Mouse (Mus musculus) limb, embryonic 12.5 days (tissue): ENCODE data around the gene Agap3. TPM values are rescaled to one million over a fixed set of nuclear protein-coding genes. Genes with fewer than 3 reads are reported as not detected.

Experiments
- ATAC-seq: fragments of 200-750 bp; cut with Nextera tagmentation; 2 replicates; pipeline ENCODE4 v1.8.0; 2017; ENCODE audit warnings: low read depth, moderate TSS enrichment; ENCODE audit not compliant: insufficient number of reproducible peaks, insufficient read depth, low FRiP score, low TSS enrichment
- H3K27ac ChIP-seq: fragments of 300-500 bp; sonication (generic); 2 replicates; pipeline ENCODE4 v1.5.1; 2016; ENCODE audit warnings: mild to moderate bottlenecking, moderate library complexity
- H3K27me3 ChIP-seq: fragments of 300-500 bp; sonication (generic); 2 replicates; pipeline ENCODE4 v1.6.1; 2016; ENCODE audit warnings: mild to moderate bottlenecking, moderate library complexity
- H3K36me3 ChIP-seq: fragments of 300-500 bp; sonication (generic); 2 replicates; pipeline ENCODE4 v1.6.1; 2016; ENCODE audit warnings: mild to moderate bottlenecking, moderate library complexity
- H3K4me1 ChIP-seq: fragments of 300-500 bp; sonication (generic); replicated peaks from 2 replicates; pipeline ENCODE4 v1.6.1; 2016
- H3K4me2 ChIP-seq: fragments of 300-500 bp; sonication (generic); 2 replicates; pipeline ENCODE4 v1.6.1; 2016; ENCODE audit warnings: mild to moderate bottlenecking, moderate library complexity
- H3K4me3 ChIP-seq: fragments of 300-500 bp; sonication (generic); replicated peaks from 2 replicates; pipeline ENCODE4 v1.5.1; 2016; ENCODE audit warnings: mild to moderate bottlenecking
- H3K9ac ChIP-seq: fragments of 300-500 bp; sonication (generic); replicated peaks from 2 replicates; pipeline ENCODE4 v1.6.1; 2016; ENCODE audit warnings: mild to moderate bottlenecking, moderate library complexity
- H3K9me3 ChIP-seq: fragments of 300-500 bp; sonication (generic); 2 replicates; pipeline ENCODE4 v1.6.1; 2016; ENCODE audit warnings: mild to moderate bottlenecking, moderate library complexity
- WGBS: fragments of 180-500 bp; shearing (Covaris S2); methylation state at CpG from one replicate; pipeline ENCODE4 v1.1.7; 2016; 5-methylcytosine and 5-hydroxymethylcytosine counted together
- polyA plus RNA-seq: library from polyadenylated mRNA; unstranded; fragments of >200 nt; fragmentation: Nextera tagmentation; extraction: Ambion mirVana; gene quantifications from 2 replicates; pipeline ENCODE4 v1.2.1, GENCODE M21; 2016

Agap3 gene
- polyA plus RNA-seq, 1 experiment from 2014 or later, result 67.8 TPM

DNA sequence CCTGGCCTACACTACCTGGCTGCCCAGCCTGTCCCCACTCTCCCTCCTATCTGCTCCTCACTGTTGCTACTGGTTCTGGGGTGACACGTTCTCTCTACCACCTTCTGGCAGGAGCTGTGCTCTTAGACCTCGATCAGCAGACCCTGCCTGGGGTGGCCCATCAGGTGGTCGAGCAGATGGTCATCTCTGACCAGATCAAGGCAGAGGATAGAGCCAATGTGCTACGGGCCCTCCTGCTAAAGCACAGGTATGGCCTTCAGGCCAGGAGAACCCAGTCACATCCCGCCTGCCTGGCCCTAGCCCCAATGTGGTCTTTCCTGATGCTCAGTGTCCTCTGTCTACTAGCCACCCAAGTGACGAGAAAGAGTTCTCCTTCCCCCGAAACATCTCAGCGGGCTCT, 18.0 kb upstream of the Agap3 start:
- Histone ChIP-seq H3K27me3 (no peaks in the 10 kb centered on the region), H3K4me2 (no peak overlapping the region), H3K9me3 (no peaks in the 10 kb centered on the region), H3K27ac (no peak overlapping the region), H3K4me1 (peaks cover 1% of the 10 kb centered on the region; the same call in 1 of the 2 replicates), H3K9ac (no peak overlapping the region), H3K4me3 (no peak overlapping the region), H3K36me3 (peaks cover 95% of the 10 kb centered on the region)
- no peak for ATAC-seq
- whole genome bisulfite sequencing, result 86% methylated on average over 8 of the region's 8 CpGs

DNA sequence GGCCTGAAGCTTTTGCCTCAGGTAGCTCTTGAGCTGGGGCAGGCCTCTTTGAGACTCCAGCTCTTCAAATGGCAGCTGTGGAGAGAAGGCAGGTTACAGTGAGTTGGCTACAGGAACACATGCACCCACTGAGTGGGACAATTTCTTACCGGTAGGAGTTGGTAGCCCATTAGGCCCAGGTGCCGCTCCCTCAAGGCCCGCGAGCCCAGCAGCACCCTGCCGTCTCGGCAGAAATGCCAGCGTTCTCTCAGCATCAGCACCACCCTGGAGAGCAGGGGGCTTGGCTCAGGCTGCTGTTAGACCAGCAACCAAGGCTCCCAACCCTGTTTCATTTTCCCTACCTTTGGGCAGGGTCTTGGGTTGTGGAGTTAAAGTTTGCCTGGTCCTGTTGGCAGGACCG, 10.8 kb upstream of the Agap3 start:
- WGBS, result 92% methylated on average over 8 of the region's 8 CpGs

DNA sequence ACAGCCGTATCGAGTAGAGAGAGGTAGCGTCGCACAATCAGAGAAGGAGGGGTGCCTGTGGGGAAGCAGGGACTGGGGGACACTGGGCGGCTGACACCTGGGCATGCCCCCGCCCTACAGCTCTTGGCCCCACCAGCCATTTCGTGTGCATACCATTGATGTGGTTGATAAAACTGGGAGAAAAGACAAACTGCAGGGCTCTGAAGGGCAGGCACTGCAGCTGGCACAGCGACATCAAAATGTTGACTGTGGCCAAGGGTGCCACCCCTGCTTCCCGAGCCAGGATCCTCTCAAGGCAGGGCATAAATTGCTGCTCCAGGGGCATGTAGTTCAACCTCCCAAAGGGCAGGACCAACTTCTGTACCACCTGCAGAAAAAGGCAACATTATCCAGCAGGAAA, 9.9 kb upstream of the Agap3 start:
- peaks cover 73% of the 10 kb centered on the region for H3K36me3 ChIP-seq

More for the DNA sequence above, 10.8 kb upstream of the Agap3 start:
- peaks cover 16% of the 10 kb centered on the region for H3K4me1 ChIP-seq
- no peak overlapping the region for H3K4me2 ChIP-seq
- ATAC-seq, result no peak
- no peak overlapping the region for H3K4me3 ChIP-seq
- H3K9ac ChIP-seq, result no peak overlapping the region
- H3K27ac ChIP-seq, result no peak overlapping the region
- no peaks in the 10 kb centered on the region for H3K27me3 ChIP-seq
- no peaks in the 10 kb centered on the region for H3K9me3 ChIP-seq
- peaks cover 81% of the 10 kb centered on the region for H3K36me3 ChIP-seq

DNA sequence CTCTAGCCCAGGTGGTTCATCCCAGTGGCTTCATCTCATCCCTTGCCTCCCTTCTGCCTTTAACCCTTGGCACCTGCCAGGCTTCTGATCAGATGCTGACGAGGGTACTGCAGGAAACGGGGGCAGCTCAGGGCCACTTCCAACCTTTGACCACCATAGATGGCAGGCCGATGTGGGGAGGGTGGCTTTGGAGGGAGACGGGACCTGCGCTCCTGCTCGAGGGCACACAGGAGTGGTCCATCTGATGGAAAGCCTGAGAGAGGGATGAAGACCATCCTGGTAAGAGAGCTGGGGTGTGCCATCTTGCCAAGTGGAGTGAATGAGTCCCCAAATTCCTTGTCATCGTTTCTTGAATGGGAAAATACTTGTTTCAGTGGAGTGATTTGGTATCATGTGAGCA, 8.8 kb upstream of the Agap3 start:
- Histone ChIP-seq H3K27ac (no peak overlapping the region), H3K9me3 (no peaks in the 10 kb centered on the region), H3K4me2 (no peak overlapping the region), H3K27me3 (no peaks in the 10 kb centered on the region), H3K4me1 (peaks cover 20% of the 10 kb centered on the region), H3K9ac (no peak overlapping the region), H3K4me3 (peak overlapping the region; percentile 93; the same call in 1 of the 2 replicates), H3K36me3 (peaks cover 63% of the 10 kb centered on the region)
- 93% methylated on average over 7 of the region's 7 CpGs for whole genome bisulfite sequencing
- ATAC-seq, result no peak

More for the DNA sequence above, 9.9 kb upstream of the Agap3 start:
- Histone ChIP-seq H3K4me1 (peaks cover 16% of the 10 kb centered on the region), H3K27ac (no peak overlapping the region), H3K4me3 (no peak overlapping the region), H3K27me3 (no peaks in the 10 kb centered on the region), H3K9me3 (no peaks in the 10 kb centered on the region), H3K4me2 (no peak overlapping the region), H3K9ac (no peak overlapping the region)
- 83% methylated on average over 9 of the region's 9 CpGs for WGBS
- ATAC-seq, result no peak

DNA sequence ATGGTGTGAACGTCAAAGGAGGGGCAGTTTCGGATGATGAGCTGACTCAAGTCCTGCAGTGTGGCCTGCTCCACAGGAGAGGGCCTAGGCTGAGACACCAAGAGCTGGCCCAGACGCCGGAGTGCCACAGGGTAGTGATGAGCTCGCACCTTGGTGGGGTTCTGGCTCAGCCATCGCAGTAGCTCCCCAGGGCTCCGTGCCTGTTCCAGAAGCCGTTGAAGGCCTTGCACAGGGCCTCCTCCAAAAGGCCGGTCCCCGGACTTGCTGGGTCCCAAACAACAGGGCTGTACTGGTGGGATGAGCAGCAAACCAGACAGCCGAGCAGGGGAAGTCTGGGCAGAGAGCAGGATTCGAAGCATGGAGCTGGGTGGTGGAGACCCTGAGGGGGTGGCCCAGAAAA, 8.1 kb upstream of the Agap3 start:
- Histone ChIP-seq H3K4me2 (peak overlapping the region; percentile 94), H3K9ac (peak overlapping the region; percentile 90), H3K4me3 (peak overlapping the region; percentile 93), H3K27me3 (no peaks in the 10 kb centered on the region), H3K9me3 (no peaks in the 10 kb centered on the region), H3K4me1 (peaks cover 20% of the 10 kb centered on the region), H3K27ac (no peak overlapping the region; the same call in 1 of the 2 replicates), H3K36me3 (peaks cover 57% of the 10 kb centered on the region)
- 86% methylated on average over 12 of the region's 12 CpGs for WGBS
- no peak for ATAC-seq

DNA sequence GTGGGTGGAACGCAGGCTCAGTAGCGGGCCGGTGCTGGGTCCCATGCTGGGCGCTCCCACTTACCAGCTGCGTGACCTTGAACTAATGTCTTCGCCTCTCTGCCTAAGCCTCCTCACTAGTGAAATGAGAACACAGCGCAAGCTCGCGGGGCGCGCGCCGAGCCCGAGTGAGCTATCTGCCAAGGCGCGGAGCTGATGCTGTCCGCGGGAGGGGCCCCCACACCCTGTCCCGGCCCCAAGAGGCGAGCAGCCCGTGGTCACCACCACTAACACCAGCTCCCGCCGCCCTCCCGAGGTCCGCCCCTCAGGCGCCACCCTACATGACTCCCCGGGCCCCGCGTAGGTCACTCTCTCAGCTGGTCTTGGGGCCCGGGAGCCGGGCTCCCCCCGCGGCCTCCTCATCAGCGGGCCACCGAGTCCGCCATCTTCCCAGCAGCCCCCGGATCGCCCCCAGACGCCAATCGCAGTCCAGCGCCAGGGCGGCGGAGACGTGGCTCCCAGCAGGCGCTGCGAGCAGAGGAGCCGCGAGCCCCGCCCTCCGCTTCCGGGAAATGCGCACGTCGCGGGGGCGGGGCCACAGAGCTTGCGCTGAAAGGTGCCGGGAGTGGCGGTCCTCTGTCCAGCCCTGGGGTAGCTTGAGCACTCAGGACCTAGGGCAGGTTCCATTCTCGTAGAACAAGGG, 7.1 kb upstream of the Agap3 start, which contains the start of gene Fastk:
Gene Fastk (minus strand): TSS at position 542 of the 682 bp plus-strand sequence.
- peaks cover 20% of the 10 kb centered on the region for H3K4me1 ChIP-seq

DNA sequence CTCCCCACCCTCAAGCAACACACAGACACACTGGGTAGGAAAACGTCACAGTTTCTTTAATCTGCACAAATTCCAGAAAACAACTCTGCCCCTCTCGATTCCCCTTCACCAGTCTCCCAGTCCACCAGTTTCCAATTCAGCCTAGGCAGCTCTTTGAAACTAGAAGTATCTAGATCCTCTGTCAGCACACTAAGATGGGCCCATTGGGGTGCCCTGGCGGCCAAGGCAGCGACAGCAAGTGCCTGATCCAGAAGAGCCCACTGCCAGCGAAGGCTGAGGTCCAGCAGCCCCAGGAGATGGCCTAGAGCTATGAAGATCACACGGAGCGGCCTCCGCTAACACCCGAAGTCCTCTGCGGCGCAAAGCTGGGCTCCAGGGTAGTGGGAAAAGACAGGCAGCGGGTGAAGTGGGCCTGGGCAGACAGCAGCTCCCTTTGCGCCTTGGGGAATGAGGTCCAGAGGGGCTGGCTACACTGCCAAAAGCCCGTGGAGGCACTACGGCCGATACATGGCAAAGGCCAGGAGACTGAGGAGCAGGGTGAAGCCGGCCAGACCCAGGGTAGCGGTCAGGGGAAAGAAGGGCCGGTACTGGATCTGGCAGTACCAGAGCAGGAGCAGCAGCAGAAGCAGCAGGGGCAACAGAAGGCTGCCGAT, 6.4 kb upstream of the Agap3 start:
- Histone ChIP-seq H3K36me3 (peaks cover 41% of the 10 kb centered on the region), H3K27me3 (no peaks in the 10 kb centered on the region), H3K4me3 (peak overlapping the region; percentile 93), H3K9me3 (no peaks in the 10 kb centered on the region), H3K27ac (peak overlapping the region; percentile 93), H3K4me1 (peaks cover 20% of the 10 kb centered on the region), H3K4me2 (peak overlapping the region; percentile 94), H3K9ac (peak overlapping the region; percentile 90; the same call in 1 of the 2 replicates)
- WGBS, result 54% methylated on average over 20 of the region's 20 CpGs
- ATAC-seq, result no peak

More for the DNA sequence above, 7.1 kb upstream of the Agap3 start, which contains the start of gene Fastk:
- peak within 1 kb of the TSS; percentile 93 for H3K4me3 ChIP-seq
- peak within 1 kb of the TSS; percentile 94 for H3K4me2 ChIP-seq
- H3K9me3 ChIP-seq, result no peaks in the 10 kb centered on the region
- peaks cover 47% of the 10 kb centered on the region for H3K36me3 ChIP-seq
- peak; percentile 78 for ATAC-seq
- peak within 1 kb of the TSS; percentile 90 for H3K9ac ChIP-seq
- peak within 1 kb of the TSS; percentile 93 for H3K27ac ChIP-seq
- WGBS, result under 1% methylated on average over 60 of the region's 60 CpGs
- H3K27me3 ChIP-seq, result no peaks in the 10 kb centered on the region

DNA sequence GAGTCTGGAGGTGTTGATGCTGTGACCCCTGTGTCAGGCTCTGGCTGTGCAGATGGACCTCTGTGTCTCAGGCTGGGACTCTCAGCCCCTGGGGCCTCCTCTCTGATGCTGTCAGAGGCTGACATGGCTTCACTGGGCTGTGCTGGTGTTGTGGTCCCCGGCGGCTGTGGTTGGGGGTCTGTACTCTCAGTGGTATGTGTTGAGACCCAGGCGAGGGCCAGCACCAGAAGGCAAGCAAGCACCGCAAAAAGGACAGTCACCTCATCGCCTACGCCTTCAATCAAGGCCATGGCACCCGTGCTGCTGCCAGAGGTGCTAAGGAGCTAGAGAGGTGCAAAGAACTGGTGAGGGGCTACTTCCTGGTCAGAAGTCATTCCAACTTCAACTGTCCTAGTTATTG, 5.3 kb upstream of the Agap3 start:
- WGBS, result 87% methylated on average over 7 of the region's 7 CpGs
- Histone ChIP-seq H3K9me3 (no peaks in the 10 kb centered on the region), H3K4me1 (peaks cover 27% of the 10 kb centered on the region), H3K36me3 (peaks cover 30% of the 10 kb centered on the region), H3K9ac (no peak overlapping the region), H3K4me3 (peak overlapping the region; percentile 63; the same call in 1 of the 2 replicates), H3K4me2 (peak overlapping the region; percentile 72), H3K27ac (no peak overlapping the region), H3K27me3 (no peaks in the 10 kb centered on the region)
- no peak for ATAC-seq

DNA sequence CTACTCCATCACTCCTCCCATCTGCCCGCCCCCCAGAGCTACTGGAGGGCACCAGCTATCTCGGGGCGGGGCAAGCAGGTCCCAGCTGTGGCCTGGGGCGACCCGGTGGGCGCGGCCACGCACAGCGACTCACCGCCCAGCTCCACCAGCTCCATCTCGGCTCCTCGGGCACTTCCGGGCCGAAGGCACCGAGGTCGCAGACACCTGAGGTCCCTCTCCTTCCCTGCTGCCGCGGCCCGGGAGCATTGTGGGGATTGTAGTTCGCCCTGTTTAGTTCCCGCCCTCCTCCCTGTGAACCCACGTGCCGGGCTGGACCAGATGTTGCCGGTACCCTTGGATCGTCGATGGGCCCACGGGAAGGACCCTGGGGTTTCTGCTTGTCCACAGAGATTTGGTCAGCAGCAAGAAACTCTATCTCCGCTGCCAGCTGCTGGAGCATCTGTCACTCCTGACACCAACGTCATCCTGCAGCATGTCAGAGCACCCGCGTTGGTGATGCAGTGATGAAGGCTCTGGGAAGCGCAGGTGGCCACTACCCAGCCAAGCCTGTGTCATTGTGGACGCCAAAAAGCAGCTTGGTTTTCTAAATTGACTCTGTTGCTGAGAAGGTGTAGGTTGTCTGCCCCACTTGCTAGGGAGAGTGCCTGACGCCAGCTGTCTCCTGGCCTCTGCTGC, 4.2 kb upstream of the Agap3 start, which contains the start of gene Tmub1:
Gene Tmub1 (minus strand): TSS at position 231 of the 675 bp plus-strand sequence.
- peak; percentile 52; the same call in 1 of the 2 replicates for ATAC-seq
- H3K9ac ChIP-seq, result peak within 1 kb of the TSS; percentile 60
- H3K27me3 ChIP-seq, result no peaks in the 10 kb centered on the region
- no peaks in the 10 kb centered on the region for H3K9me3 ChIP-seq
- H3K4me1 ChIP-seq, result peaks cover 27% of the 10 kb centered on the region
- peak within 1 kb of the TSS; percentile 62; the same call in 1 of the 2 replicates for H3K27ac ChIP-seq
- peak within 1 kb of the TSS; percentile 72 for H3K4me2 ChIP-seq
- H3K36me3 ChIP-seq, result peaks cover 19% of the 10 kb centered on the region
- H3K4me3 ChIP-seq, result peak within 1 kb of the TSS; percentile 63
- 3% methylated on average over 34 of the region's 34 CpGs for WGBS

DNA sequence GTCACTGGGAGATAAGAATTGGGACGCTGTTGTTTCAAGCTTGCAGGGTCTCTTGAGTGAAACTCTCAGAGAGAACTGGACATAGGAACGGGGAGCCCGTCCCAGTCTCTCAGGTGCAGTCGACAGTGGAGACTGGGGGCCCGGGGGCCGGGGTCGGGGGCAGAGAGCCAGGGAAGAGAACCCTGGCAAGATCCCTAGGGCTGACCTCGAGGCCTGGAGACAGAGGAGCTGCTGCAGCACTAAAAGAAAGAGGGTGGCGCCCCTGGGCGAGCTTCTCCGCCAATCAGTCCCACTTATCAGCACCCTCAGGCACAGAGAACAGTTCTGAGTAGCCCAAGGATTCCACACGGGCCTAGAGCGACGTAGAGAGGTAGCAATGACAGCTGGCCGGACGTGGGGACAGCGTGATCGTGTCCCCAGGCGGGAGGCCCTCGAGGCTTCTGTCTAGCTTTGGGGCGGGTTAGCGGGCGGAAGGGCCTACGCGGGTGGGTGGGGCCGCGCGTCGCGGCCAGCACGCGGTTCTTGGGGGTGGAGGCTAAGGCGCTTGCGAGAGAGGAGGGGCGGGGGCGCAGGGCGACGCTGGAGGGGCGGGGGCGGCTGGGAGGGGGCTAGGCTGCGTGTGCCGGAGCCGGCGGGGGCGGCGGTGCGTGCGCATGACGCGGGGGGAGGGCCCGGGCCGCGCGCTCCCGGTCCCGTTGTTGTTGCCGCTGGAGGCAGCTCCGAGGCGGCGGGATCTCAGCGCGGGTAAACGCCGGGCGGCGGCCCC, 530 bp upstream of the Agap3 start:
- Histone ChIP-seq H3K4me1 (peaks cover 47% of the 10 kb centered on the region), H3K9me3 (no peaks in the 10 kb centered on the region), H3K4me3 (peak overlapping the region; percentile 94)

More for the DNA sequence above, 530 bp upstream of the Agap3 start:
- no peaks in the 10 kb centered on the region for H3K27me3 ChIP-seq
- 3% methylated on average over 42 of the region's 66 CpGs for whole genome bisulfite sequencing
- H3K36me3 ChIP-seq, result peaks cover 13% of the 10 kb centered on the region; the same call in 1 of the 2 replicates
- peak overlapping the region; percentile 97 for H3K9ac ChIP-seq
- peak; percentile 69 for ATAC-seq
- peak overlapping the region; percentile 93 for H3K27ac ChIP-seq
- H3K4me2 ChIP-seq, result peak overlapping the region; percentile 99
